Mouse (Mus musculus): ENCODE data around the gene Tlx2. TPM values are rescaled to one million over a fixed set of nuclear protein-coding genes. Genes with fewer than 3 reads are reported as not detected.
A peak's percentile ranks its signal among the peaks of the same experiment; 100 is the strongest.

Tlx2 gene
- polyA plus RNA-seq, 1 experiment from 2014 or later, result not detected

- H3K4me2 ChIP-seq, result no peak overlapping the region
- H3K4me3 ChIP-seq, result no peak overlapping the region
- H3K4me1 ChIP-seq (replicated peaks), result peaks cover 17% of the 10 kb centered on the region
- 75% methylated on average over 10 of the region's 10 CpGs for WGBS
- no peak overlapping the region for H3K9ac ChIP-seq
- H3K27ac ChIP-seq (replicated peaks), result no peak overlapping the region
- no peaks in the 10 kb centered on the region for H3K9me3 ChIP-seq
- no peak for ATAC-seq (ENCODE audit: low FRiP score, low read depth)
- H3K27me3 ChIP-seq, result no peaks in the 10 kb centered on the region
- no peaks in the 10 kb centered on the region for H3K36me3 ChIP-seq
These were observed 20.7 kb downstream of the Tlx2 start for GRCm38 (mm10) chr6:83049367-83049766.

- H3K27ac ChIP-seq (replicated peaks), result no peak overlapping the region
- H3K4me1 ChIP-seq (replicated peaks), result no peaks in the 10 kb centered on the region
- no peaks in the 10 kb centered on the region for H3K9me3 ChIP-seq
- no peaks in the 10 kb centered on the region for H3K36me3 ChIP-seq
- H3K4me2 ChIP-seq, result no peak overlapping the region
- no peaks in the 10 kb centered on the region for H3K27me3 ChIP-seq
- H3K4me3 ChIP-seq, result no peak overlapping the region
- ATAC-seq (ENCODE audit: low FRiP score, low read depth), result no peak
- WGBS, result 84% methylated on average over 9 of the region's 9 CpGs
- H3K9ac ChIP-seq, result no peak overlapping the region
These were observed 25.4 kb downstream of the Tlx2 start for GRCm38 (mm10) chr6:83044742-83045141.

GRCm38 (mm10) chr6:83043993-83044392 is 26.1 kb downstream of the Tlx2 start:
- WGBS, result 92% methylated on average over 5 of the region's 5 CpGs
- Histone ChIP-seq H3K4me3 (no peak overlapping the region), H3K9me3 (no peaks in the 10 kb centered on the region), H3K27me3 (no peaks in the 10 kb centered on the region), H3K36me3 (no peaks in the 10 kb centered on the region), H3K4me1 (replicated peaks) (no peaks in the 10 kb centered on the region; the same call in 1 of the 2 replicates), H3K27ac (replicated peaks) (no peak overlapping the region), H3K9ac (no peak overlapping the region), H3K4me2 (no peak overlapping the region)
- ATAC-seq (ENCODE audit: low FRiP score, low read depth), result no peak

- Histone ChIP-seq H3K27me3 (no peaks in the 10 kb centered on the region), H3K4me1 (replicated peaks) (peaks cover 4% of the 10 kb centered on the region), H3K36me3 (no peaks in the 10 kb centered on the region), H3K9me3 (no peaks in the 10 kb centered on the region), H3K4me3 (no peak overlapping the region), H3K27ac (replicated peaks) (no peak overlapping the region), H3K9ac (no peak overlapping the region), H3K4me2 (no peak overlapping the region)
- ATAC-seq (ENCODE audit: low FRiP score, low read depth), result no peak
- 68% methylated on average over 6 of the region's 6 CpGs for WGBS
These were observed 26.5 kb downstream of the Tlx2 start for GRCm38 (mm10) chr6:83043561-83043960.

GRCm38 (mm10) chr6:83040601-83041000 is 29.5 kb downstream of the Tlx2 start:
- H3K4me2 ChIP-seq, result no peak overlapping the region
- no peak overlapping the region for H3K4me3 ChIP-seq
- no peak for ATAC-seq (ENCODE audit: low FRiP score, low read depth)
- 70% methylated on average over 5 of the region's 5 CpGs for WGBS
- 0 out of 2 replicates have a peak, but pooled peaks cover 5% of the 10 kb centered on the region for H3K27me3 ChIP-seq
- H3K9ac ChIP-seq, result no peak overlapping the region
- H3K9me3 ChIP-seq, result no peaks in the 10 kb centered on the region
- H3K4me1 ChIP-seq (replicated peaks), result peaks cover 10% of the 10 kb centered on the region
- H3K36me3 ChIP-seq, result no peaks in the 10 kb centered on the region
- H3K27ac ChIP-seq (replicated peaks), result no peak overlapping the region

GRCm38 (mm10) chr6:83038496-83039012 is 31.5 kb downstream of the Tlx2 start:
- Histone ChIP-seq H3K36me3 (no peaks in the 10 kb centered on the region), H3K27me3 (peaks cover 19% of the 10 kb centered on the region), H3K4me1 (replicated peaks) (peaks cover 16% of the 10 kb centered on the region), H3K9ac (peak overlapping the region; percentile 21; the same call in 1 of the 2 replicates), H3K4me2 (peak overlapping the region; percentile 68), H3K27ac (replicated peaks) (no peak overlapping the region), H3K4me3 (peak overlapping the region; percentile 34), H3K9me3 (no peaks in the 10 kb centered on the region)
- 11% methylated on average over 24 of the region's 24 CpGs for WGBS
- peak; percentile 65 for ATAC-seq (ENCODE audit: low FRiP score, low read depth)

- no peak overlapping the region for H3K9ac ChIP-seq
- H3K4me3 ChIP-seq, result no peak overlapping the region
- 83% methylated on average over 8 of the region's 8 CpGs for WGBS
- H3K36me3 ChIP-seq, result no peaks in the 10 kb centered on the region
- H3K4me2 ChIP-seq, result no peak overlapping the region
- H3K9me3 ChIP-seq, result no peaks in the 10 kb centered on the region
- no peak for ATAC-seq (ENCODE audit: low FRiP score, low read depth)
- no peak overlapping the region for H3K27ac ChIP-seq (replicated peaks)
- H3K27me3 ChIP-seq, result peaks cover 21% of the 10 kb centered on the region
- H3K4me1 ChIP-seq (replicated peaks), result peaks cover 29% of the 10 kb centered on the region
These were observed 32.9 kb downstream of the Tlx2 start for GRCm38 (mm10) chr6:83037188-83037587.

- Histone ChIP-seq H3K36me3 (no peaks in the 10 kb centered on the region), H3K4me3 (peak overlapping the region; percentile 41), H3K9me3 (no peaks in the 10 kb centered on the region), H3K27ac (replicated peaks) (peak overlapping the region; percentile 50; the same call in 1 of the 2 replicates), H3K4me2 (peak overlapping the region; percentile 79), H3K4me1 (replicated peaks) (peaks cover 31% of the 10 kb centered on the region), H3K9ac (peak overlapping the region; percentile 21; the same call in 1 of the 2 replicates), H3K27me3 (peaks cover 44% of the 10 kb centered on the region)
- ATAC-seq (ENCODE audit: low FRiP score, low read depth), result no peak
- WGBS, result 20% methylated on average over 5 of the region's 5 CpGs
These were observed 35.5 kb downstream of the Tlx2 start for GRCm38 (mm10) chr6:83034463-83035055.

GRCm38 (mm10) chr6:83033249-83034185 is 36.6 kb downstream of the Tlx2 start, which contains the start of the genes Dok1 and Loxl3:
Gene Dok1, minus strand, starts transcription at chr6:83033471.
Gene Loxl3, plus strand, starts transcription at chr6:83034173.
- Histone ChIP-seq H3K27ac (replicated peaks) (peak within 1 kb of the TSS; percentile 50), H3K4me3 (peak within 1 kb of the TSS; percentile 41), H3K4me2 (peak within 1 kb of the TSS; percentile 79), H3K9ac (peak within 1 kb of the TSS; percentile 37), H3K36me3 (no peaks in the 10 kb centered on the region), H3K4me1 (replicated peaks) (peaks cover 27% of the 10 kb centered on the region), H3K27me3 (peaks cover 44% of the 10 kb centered on the region), H3K9me3 (no peaks in the 10 kb centered on the region)
- under 1% methylated on average over 51 of the region's 51 CpGs for WGBS
- ATAC-seq (ENCODE audit: low FRiP score, low read depth), result peak; percentile 62

GRCm38 (mm10) chr6:83032769-83033191 is 37.3 kb downstream of the Tlx2 start:
- H3K4me3 ChIP-seq, result peak overlapping the region; percentile 41
- peak overlapping the region; percentile 79 for H3K4me2 ChIP-seq
- H3K4me1 ChIP-seq (replicated peaks), result peaks cover 21% of the 10 kb centered on the region
- H3K9me3 ChIP-seq, result no peaks in the 10 kb centered on the region
- H3K27ac ChIP-seq (replicated peaks), result no peak overlapping the region
- peak; percentile 28; the same call in 1 of the 2 replicates for ATAC-seq (ENCODE audit: low FRiP score, low read depth)
- H3K27me3 ChIP-seq, result peaks cover 43% of the 10 kb centered on the region
- WGBS, result under 1% methylated on average over 31 of the region's 31 CpGs
- H3K9ac ChIP-seq, result peak overlapping the region; percentile 37
- H3K36me3 ChIP-seq, result no peaks in the 10 kb centered on the region

GRCm38 (mm10) chr6:83031921-83032590 is 38.0 kb downstream of the Tlx2 start:
- WGBS, result 17% methylated on average over 18 of the region's 18 CpGs
- peak overlapping the region; percentile 41 for H3K4me3 ChIP-seq
- peak overlapping the region; percentile 37; the same call in 1 of the 2 replicates for H3K9ac ChIP-seq
- ATAC-seq (ENCODE audit: low FRiP score, low read depth), result no peak
- H3K36me3 ChIP-seq, result no peaks in the 10 kb centered on the region
- H3K4me1 ChIP-seq (replicated peaks), result peaks cover 21% of the 10 kb centered on the region
- H3K9me3 ChIP-seq, result no peaks in the 10 kb centered on the region
- peak overlapping the region; percentile 79 for H3K4me2 ChIP-seq
- no peak overlapping the region for H3K27ac ChIP-seq (replicated peaks)
- peaks cover 43% of the 10 kb centered on the region for H3K27me3 ChIP-seq

All from hindbrain, embryonic 15.5 days (tissue).